Mouse (Mus musculus): Measurements from ENCODE around the gene Fam216a. TPM values are rescaled to one million over a fixed set of nuclear protein-coding genes. Genes with fewer than 3 reads are reported as not detected.
"Not testable (repeated sequence)": the region's sequence is repeated elsewhere in the genome, so short reads cannot be mapped to it uniquely, and the experiment has no call there.

The Fam216a gene
- total RNA-seq, 1 experiment from 2014 or later, result 52.0 TPM

DNA sequence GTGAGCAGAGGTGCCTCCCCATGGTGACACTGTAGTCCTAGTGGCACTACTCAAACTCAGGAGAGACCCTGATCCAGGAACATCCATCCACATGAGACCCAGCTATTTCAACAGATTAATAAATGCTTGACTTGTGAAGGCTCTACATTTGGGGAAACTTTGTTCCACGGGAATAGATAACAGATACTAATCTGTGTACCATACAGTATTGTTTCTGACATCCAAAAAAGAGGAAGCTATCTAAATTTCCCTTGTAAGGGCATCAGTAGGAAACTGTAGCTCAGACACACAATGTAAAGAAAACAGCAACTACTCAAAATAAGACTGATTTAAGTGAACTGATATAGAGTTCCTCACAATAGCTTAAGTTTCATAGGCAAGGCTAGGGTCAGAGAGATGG lies 29.3 kb downstream of the Fam216a start:
- no peak for ATAC-seq (replicated peaks in 1 of 2; ENCODE audit: insufficient read depth in 1 of 2, low FRiP score in 2 of 2, low TSS enrichment in 1 of 2, low read depth in 1 of 2, poor library complexity in 2 of 2, severe bottlenecking in 2 of 2)

DNA sequence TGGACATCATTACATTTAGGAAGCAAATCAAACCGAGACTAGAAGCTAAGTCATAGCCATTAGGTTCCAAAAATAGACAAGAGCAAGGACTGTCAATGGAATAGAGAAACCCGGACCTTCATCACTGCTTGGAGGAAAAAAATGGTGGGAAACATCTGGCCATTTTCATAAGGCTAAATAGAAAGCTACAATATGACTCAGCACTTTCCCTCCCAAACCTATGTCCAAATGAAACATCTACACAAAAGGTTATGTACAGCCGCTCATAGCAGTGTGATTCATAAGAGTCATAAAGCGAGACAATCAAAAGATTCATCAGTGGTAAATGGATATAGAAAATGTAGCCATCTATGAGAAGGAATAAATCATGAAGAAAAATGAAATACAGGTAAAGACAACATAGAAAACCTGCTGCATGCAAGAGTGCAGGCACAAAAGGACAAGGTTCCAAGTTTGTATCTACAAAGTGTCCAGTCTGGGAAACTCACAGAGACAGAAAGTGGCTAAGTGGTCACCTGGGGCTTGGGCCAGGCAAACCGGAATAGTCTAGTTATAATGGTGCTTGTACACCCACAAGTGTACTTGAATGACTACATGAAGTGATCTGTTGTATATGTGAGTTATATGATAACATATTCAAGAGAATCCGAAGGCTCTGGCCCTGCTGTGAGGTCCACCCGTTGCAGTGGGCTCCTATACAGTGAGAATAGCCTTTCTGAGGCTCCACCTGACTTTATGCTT lies 35.4 kb downstream of the Fam216a start:
- no peak for ATAC-seq (replicated peaks in 1 of 2; ENCODE audit: insufficient read depth in 1 of 2, low FRiP score in 2 of 2, low TSS enrichment in 1 of 2, low read depth in 1 of 2, poor library complexity in 2 of 2, severe bottlenecking in 2 of 2)

DNA sequence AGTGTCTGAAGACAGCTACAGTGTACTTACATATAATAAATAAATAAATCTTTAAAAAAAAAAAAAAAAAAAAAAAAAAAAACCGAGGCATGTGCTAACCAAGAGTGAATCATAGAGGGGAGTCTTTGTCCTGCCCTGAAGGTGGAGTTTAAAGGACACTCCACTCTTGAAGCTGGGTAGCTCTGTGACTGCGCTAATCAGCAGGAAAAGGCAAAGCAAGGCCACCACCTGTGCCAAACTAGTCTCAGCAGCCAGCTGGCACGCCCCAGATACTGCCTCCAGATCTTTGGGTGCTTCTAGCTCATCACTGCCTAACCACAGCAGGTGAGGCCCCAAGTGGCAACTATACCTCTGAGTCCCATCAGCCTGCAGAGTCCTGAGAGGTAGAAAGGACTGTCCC lies 37.5 kb downstream of the Fam216a start:
- no peak for ATAC-seq (replicated peaks in 1 of 2; ENCODE audit: insufficient read depth in 1 of 2, low FRiP score in 2 of 2, low TSS enrichment in 1 of 2, low read depth in 1 of 2, poor library complexity in 2 of 2, severe bottlenecking in 2 of 2)

DNA sequence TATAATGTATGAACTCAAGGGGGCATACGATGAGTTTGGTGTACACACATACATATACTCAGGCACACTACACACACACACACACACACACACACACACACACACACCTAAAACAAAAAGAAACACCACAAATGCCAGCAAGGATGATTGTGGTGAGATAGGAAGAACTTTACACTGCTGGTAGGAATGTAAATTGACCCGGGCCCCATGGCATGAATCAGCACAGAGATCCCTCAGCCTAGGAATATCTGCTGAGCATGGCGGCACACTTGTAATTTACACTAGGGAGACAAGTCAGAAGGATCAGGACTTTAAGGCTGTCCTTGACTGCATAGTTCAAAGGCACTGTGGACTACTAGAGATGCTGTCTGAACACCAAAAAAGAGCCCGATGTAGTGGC lies 41.9 kb downstream of the Fam216a start:
- no peak for ATAC-seq (replicated peaks in 1 of 2; ENCODE audit: insufficient read depth in 1 of 2, low FRiP score in 2 of 2, low TSS enrichment in 1 of 2, low read depth in 1 of 2, poor library complexity in 2 of 2, severe bottlenecking in 2 of 2)

DNA sequence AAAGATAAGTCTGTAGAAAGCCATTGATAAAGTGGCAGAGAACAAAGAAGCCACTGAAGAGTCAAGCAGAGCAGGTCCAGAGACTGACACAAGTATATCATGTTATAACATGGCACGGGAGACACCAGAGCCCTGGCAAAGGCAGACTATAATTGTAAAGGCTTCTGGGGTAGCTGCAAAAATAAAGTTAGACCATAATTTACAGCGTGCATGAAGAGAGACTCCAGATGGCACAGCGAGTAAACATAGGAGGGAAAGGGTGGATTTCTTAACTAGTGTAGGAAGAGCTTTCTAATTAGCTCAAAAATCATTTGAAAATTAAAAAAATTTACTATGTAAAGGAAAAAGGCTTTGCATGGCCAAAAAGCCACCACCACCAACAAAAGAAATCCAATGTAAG lies 44.9 kb downstream of the Fam216a start:
- no peak for ATAC-seq (replicated peaks in 1 of 2; ENCODE audit: insufficient read depth in 1 of 2, low FRiP score in 2 of 2, low TSS enrichment in 1 of 2, low read depth in 1 of 2, poor library complexity in 2 of 2, severe bottlenecking in 2 of 2)

DNA sequence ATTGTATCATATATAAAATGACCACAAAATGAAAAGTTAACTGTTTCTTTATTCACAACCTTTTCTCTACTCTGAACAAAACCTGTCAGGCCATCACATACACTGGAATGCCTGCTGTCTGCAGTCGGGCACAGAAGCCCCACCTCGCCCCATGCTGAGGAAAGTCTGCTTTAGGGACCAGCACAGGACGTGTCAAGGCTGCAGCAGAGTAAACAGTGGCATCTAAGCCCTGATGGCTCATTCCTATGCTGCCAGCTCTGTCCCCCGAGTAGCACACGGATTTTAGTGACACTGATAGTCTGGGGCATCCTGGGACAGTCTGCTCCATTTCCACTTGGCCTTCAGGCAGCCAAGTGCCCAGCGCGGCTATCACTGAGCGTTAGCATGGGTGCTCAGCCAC lies 46.7 kb downstream of the Fam216a start:
- no peak for ATAC-seq (replicated peaks in 1 of 2; ENCODE audit: insufficient read depth in 1 of 2, low FRiP score in 2 of 2, low TSS enrichment in 1 of 2, low read depth in 1 of 2, poor library complexity in 2 of 2, severe bottlenecking in 2 of 2)

DNA sequence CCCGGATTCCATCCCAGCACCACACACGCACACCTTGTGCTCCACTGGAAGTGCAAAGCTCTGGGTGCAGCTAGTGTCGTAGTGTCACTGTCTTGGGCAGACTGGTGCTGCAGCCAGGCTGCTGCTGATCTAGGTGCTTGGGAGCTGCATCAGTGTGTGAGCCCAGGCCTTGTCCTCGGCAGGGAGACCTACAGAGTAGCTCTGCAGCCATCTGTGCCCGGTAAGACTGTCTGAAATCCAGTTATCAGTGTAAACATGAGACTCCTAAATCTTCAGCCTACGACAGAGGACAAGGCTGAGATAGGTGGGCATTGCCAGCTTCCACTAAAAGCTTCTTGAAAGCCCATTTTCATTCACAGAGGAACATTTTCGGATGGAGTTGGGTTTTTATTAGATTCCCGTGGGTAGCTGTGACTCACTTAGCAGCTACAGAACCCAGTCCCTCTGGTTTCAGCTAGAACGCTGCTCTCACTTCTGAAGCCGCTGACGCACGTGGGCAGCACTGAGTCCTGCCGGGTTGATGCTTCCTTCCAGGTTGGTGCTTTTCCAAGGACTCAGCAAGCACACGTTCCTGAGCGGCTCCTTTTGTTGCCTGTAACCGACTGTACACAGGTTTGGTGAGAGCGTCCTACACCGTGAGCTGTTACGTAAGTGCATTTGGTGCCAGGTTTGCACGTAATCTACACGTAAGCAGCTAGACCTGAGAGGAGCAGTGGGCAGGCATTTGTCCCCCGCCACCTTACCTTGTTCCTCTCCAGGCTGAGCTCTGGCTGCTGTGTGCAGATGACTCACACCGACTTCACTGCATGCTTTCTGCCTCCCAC lies 47.3 kb downstream of the Fam216a start:
- no peak for ATAC-seq (replicated peaks in 1 of 2; ENCODE audit: insufficient read depth in 1 of 2, low FRiP score in 2 of 2, low TSS enrichment in 1 of 2, low read depth in 1 of 2, poor library complexity in 2 of 2, severe bottlenecking in 2 of 2)

DNA sequence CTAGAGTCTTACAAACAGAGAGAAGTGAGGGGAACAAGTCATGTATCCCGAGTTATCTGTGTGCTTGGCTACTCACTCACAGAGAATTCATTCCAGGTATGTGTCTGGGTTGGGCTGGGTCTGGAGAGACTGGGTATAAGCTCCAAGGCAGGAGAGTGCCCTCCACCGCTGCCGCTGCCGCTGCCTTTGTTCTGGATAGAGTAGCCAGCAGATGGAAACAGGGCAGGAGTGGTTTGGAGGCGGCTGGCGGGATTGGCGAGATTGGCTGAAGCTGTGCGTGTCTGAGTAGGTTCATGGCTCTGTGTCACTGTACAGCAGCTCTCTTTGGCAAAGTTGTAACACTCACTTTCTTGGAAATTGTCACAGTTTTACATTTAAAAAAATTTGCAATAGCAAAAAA lies 48.6 kb downstream of the Fam216a start:
- ATAC-seq (replicated peaks in 1 of 2; ENCODE audit: insufficient read depth in 1 of 2, low FRiP score in 2 of 2, low TSS enrichment in 1 of 2, low read depth in 1 of 2, poor library complexity in 2 of 2, severe bottlenecking in 2 of 2), result no peak

DNA sequence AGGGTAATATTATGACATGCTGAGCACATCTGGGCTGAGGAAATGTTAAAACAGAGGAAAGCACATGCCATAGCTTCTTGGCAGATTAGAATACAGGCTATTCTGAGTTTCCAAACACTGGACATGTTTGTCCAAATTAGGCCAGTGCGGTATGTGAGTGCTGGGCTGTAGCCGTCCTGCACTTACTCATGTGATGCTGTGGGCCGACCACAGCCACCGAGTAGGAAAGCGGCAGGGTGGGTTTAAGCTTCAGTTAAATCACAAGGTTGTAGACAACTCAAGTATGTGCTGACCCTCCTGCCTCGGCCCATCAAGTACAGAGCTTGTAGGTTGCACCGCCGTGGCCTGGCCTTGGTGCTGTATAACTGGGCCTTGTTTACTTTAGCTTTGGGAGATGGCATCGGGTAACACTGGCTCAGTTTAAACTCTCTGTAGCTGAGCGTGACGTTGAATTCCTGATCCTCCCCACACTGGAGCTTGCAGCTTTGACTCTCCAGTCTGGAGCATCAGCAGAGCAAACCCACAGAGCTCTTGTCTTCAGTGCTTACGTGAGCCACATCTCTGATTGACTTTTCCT lies 51.9 kb downstream of the Fam216a start:
- ATAC-seq (replicated peaks in 1 of 2; ENCODE audit: insufficient read depth in 1 of 2, low FRiP score in 2 of 2, low TSS enrichment in 1 of 2, low read depth in 1 of 2, poor library complexity in 2 of 2, severe bottlenecking in 2 of 2), result no peak

DNA sequence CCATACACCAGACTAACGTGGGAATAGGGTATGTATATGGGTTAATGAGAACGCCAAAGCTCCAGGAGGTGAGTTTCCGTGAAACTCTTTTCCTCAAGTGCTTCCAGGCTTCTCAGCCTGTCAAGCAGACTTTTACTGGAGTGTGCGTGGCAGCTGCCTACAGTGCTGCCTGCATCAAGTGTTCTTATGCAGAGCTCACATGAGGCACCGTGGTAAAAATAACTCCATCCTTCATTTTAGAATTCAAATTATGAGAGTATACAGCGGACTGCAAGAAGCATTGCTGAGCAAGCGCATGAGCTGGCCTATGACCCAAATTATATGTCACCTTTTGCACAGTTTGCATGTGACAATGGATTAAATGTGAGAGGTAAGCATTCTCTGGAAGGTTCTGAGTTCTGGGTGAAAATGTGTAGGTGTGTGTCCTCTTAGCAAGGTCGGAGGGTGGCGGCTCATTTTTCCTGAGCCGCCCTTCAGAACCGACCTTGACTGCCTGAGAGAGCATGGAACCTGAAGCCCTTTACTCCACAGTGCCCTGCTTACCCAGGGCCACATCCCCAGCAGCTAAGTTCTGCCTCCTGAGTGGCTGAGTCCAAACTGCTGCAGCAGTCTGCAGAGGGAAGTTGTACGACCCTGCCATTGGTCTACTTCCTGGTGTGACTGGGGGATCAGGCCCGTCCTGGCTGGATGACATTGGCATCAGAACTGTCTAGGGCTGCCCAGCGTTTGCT lies 52.5 kb downstream of the Fam216a start:
- ATAC-seq (replicated peaks in 1 of 2; ENCODE audit: insufficient read depth in 1 of 2, low FRiP score in 2 of 2, low TSS enrichment in 1 of 2, low read depth in 1 of 2, poor library complexity in 2 of 2, severe bottlenecking in 2 of 2), result no peak

DNA sequence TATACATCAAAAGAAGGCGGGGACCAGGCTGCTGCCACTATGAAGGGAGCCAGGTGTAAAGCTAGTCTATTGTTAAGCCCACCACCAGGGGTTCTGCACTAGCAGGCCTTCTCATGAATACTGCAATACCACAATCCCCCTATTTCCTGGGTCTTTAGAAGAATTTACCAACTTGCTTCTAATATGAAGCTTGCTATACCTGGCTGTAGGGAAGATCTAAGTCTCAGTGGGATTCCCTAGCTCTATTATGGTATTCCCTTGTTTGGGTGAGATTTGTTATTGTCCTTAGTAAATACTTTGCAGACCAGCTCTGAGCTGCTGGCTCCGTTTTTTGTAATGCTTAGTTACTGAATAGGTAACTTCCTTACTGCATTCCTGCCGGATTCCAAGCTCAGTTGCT lies 53.2 kb downstream of the Fam216a start:
- not testable (repeated sequence) for ATAC-seq (replicated peaks in 1 of 2; ENCODE audit: insufficient read depth in 1 of 2, low FRiP score in 2 of 2, low TSS enrichment in 1 of 2, low read depth in 1 of 2, poor library complexity in 2 of 2, severe bottlenecking in 2 of 2)

DNA sequence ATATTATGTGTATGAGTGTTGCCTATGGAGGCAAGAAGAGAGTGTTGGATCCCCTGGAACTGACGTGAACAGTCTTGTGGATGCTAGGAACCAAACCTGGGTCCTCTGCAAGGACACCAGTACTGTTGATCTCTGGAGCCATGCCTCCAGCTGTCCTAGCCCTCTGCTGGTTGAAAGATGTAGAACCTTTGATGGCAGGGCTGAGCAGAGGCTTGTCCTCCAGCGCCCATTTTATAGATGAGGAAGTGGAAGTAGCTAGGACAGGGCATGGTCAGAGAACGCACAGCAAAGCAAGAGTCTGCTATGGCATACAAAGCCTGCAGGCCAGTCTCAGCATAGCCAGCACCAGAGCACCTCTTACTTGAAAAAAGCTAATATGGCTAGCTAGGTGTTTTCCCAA lies 54.1 kb downstream of the Fam216a start:
- ATAC-seq (replicated peaks in 1 of 2; ENCODE audit: insufficient read depth in 1 of 2, low FRiP score in 2 of 2, low TSS enrichment in 1 of 2, low read depth in 1 of 2, poor library complexity in 2 of 2, severe bottlenecking in 2 of 2), result peak; percentile 35 to 57; a peak in 3 of 4 replicates

DNA sequence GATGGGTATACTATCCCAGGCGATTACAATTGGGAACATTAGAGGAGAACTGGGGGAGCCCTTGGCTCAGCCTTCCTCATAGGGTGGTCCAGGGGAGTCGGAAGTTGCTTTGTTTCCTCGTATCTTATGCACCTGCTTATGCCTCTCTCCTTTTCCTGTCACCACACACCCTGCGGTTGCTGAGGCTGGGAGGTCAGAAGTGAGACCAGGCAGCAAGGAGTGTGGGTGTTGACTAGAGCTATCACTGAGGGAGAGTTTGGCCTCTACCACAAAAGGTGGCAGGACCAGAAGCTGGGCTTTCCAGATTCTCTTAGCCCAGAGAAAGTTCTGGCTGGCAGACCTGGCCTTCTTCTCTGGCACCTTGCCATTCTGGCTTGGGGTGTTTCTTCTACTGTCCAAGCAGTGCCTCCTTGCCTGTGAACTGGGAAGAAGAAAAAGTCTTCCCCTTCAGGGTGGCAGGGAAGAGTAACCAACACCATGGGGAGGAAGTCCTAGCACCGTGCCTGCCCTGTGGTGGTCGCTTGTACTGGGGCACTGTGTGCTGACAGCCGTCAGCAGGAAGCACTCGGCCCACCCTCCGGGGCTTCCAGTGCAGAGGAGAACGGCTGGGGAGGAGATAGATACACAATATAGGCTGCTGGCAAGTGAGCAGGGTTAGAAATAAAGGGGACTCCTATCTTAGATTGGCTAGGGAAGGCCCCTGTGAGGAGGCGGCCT lies 54.7 kb downstream of the Fam216a start:
- no peak for ATAC-seq (replicated peaks in 1 of 2; ENCODE audit: insufficient read depth in 1 of 2, low FRiP score in 2 of 2, low TSS enrichment in 1 of 2, low read depth in 1 of 2, poor library complexity in 2 of 2, severe bottlenecking in 2 of 2)

DNA sequence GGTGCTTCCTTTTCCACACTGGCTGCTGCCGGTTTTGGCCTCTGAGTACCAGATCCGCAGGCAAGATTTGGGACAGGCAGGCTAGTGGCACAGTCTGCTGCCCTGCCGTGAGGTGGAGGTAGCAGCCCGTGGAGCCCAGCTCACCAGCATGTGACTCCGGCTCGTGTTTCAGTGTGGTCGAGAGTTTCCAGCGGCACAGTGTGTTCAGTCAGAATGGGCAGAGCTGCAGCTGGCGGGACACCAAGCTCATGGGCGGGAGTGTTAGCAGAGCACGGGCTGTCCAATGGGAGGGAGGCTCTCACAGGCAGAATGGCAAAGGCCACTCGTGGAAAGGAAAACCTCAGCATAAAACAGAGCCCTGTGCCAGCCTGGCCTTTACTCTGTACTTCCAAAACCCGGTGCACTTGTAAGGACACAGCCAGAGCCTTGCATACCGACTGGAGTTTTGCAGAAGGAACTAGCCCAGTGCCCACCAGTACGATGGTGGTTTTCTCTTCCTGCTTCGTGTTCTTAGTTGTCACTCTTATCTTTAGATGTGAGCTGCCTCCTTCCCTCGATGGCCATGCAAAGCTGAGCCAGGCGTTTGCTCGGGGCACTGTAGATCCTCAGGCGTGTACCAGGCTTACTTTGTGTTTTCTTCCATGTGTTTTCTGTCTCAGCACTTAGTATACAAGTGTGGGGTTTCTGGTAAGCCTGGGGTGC lies 57.0 kb downstream of the Fam216a start:
- peak; percentile 72 to 79 for ATAC-seq (replicated peaks in 1 of 2; ENCODE audit: insufficient read depth in 1 of 2, low FRiP score in 2 of 2, low TSS enrichment in 1 of 2, low read depth in 1 of 2, poor library complexity in 2 of 2, severe bottlenecking in 2 of 2)

All from hematopoietic stem cell, adult 5-6 weeks (primary cell).